Mouse (Mus musculus) layer of hippocampus, postnatal 14 days (tissue): ENCODE measurements at regions not wholly inside any gene's neighbourhood (a gene's known extent, or its start where the extent isn't known, plus 50 kb on each side); places are given as distances from the start of the nearest gene placed in this dataset.

ENCODE experiments used
- DNase-seq, 2 experiments: peaks; one replicate each; pipeline ENCODE4 v3.0.0; 2021 to 2022; ENCODE audit warnings: low spot score in 2 of 2, mixed read lengths in 1 of 2

GRCm38 (mm10) chr15:63724543-63725186 is 120.3 kb downstream of the Gsdmc2 start:
- no peak for DNase-seq

DNA sequence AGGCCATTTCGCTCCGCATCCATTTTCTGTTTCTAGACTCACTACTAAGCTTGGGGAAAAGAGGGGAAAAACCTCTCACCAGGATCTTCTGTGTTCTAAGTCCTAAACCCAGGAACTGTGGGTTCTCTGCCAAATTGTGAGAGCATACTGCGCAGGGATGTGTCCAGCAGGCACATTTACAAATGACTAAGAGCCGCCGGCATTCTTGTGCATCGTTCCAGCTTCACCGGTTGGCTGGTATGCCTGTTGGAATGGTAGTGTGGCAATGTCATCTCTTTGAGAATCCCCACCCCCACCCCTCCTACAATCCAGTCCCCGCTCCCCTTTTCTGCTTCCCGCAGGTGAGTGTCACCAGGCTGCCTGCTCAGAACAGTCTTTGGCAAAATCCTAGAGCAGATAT is 122.0 kb downstream of the Gsdmc2 start:
- no peak for DNase-seq

- DNase-seq: peak; percentile 14 to 26
Measured at GRCm38 (mm10) chr15:63721669-63722357, 123.2 kb downstream of the Gsdmc2 start.

DNA sequence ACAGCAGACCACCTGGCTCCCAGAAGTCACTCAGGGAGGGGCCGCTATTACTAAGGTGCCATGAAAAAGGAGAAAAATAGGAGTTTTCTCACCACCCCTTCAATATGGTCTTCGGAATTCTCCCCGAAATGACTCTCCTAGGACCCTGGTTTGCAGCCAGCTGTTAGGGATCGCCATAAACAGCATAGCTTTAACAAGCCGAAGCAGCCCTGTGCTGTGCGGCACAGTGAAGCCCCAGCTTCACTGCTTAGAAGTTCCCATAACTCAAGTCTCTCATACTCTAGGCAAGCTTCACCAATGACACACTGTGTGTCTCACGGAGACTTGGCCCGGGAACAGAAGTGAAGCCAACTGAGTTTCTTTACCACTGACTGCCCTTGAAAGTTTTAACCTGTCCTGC is 127.2 kb downstream of the Gsdmc2 start:
- DNase-seq: no peak

DNA sequence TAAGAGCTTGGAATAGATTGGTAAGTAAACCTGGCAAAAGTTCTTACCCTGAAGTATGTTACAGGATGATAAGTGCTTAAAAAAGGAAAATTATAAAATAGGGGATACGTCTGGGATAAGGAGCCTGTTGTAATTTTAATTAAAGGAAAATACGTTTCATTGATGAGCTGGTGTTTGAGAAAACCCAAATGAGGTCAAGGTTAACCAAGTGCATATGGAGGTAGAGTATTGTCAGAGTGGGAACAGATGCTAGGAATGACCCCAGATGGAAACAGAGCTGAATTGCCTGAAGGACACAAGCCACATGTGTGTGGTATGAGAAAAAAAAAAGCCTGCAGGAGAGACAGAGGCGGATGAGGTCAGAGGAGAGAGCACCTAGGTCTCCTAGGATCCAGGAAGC is 131.3 kb downstream of the Gsdmc2 start:
- DNase-seq: no peak

GRCm38 (mm10) chr15:63710381-63710780 is 134.6 kb downstream of the Gsdmc2 start:
- no peak for DNase-seq

DNA sequence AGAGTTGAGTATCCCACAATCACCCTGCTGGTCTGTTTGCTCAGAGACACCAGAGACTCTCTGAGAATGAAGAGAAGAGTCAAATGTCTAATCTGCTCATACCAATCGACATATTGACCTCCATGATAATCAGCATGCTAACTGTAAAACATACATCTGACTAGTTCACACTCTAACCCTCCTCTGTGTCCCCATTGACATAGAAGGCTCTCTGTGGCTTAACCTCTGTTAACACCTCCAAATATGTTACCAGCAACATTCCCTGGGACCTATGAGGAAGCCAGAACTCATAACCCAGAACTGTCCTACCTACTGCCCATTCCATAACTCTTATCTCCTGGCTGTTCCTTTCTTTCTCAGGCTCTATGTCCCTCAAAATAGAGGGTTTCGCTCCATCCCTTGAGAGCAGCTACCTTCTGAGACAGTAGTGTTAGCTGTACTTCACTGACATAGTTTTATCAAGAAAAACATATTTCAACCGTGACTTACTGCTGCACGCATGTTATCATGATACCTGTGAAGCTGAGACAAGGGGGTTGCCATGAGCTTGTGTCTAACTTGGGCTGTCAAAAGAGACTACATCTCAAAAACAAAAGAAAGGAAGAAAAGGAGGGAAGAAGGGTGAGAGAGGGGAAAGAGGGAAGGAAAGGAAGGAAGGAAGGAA is 135.6 kb downstream of the Gsdmc2 start:
- no peak for DNase-seq

- no peak for DNase-seq
Measured at GRCm38 (mm10) chr15:63704636-63705035, 140.3 kb downstream of the Gsdmc2 start.

DNA sequence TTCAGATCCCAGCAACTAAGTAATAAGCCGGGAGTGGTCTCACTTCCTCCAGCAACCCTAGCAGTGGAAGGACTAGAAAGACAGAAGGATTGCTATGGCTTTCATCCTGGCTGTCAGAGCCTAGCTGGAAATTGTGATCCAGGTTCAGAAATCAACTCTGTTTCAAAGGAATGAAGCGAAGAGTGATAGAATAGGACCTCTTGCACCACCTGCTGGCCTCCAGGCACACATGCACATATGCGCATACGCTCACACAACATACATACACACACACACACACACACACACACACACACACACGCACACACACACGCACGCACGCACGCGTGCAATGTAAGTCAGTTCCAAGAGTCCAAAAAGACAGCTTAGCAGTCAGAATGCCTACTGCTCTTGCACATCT is 147.1 kb downstream of the Gsdmc2 start:
- no peak for DNase-seq

DNA sequence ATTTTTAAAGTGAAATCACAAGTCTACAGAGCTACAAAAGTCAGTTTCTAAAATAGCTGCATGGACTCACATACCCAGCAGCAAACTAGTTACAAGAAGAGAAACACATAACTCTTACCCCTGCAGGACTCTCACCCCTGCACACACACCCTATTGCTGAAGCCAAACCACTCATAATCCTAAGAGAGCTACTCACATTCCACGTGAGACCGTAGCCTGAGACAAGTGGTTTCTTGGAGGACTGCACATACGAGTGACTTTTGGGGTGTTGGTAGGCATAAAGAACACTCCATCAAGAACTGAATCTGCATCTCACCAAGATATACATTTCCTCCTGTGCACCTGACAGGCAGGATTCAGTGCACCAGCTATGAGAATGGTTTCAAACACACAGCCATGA is 150.8 kb downstream of the Gsdmc2 start:
- no peak for DNase-seq

- DNase-seq: no peak
Measured at GRCm38 (mm10) chr15:63693561-63693960, 151.4 kb downstream of the Gsdmc2 start.

DNA sequence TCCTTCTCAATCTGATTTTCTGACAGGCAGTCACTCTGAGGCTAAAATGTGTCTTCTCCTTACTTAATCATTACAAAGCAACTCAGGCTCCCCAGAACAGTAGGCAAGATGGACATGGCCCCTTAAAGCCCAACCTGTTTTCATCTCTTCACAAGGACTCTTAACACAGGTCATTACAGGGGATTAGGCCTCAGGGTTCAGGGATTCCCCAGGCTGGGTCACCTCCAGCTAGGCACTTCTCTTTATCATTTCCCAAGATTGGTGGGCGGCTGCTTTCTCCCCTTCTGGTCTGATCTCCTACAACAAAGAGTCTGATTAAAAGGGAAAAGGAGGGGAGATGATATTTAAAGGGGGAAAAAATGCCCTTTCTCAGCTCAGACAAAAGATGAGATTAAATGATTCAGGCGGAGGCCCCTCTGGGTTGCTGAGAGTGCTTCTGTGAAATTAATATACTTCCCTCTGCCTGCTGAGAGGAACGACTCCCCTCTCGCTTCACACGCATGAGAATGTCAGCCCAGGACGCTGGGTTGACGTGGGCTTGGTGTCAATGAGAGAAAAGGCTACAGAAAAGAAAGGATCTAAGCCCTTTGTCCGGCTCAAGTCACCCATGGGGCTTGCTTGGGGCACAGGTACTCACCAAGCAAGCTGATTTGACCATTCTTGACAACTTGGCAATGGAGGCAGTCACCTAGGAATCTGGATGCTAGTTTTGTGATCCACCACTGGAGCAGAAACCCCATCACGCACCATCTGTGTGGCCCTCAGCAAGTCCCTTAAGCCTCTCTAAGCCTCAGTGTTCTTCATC is 152.3 kb downstream of the Gsdmc2 start:
- no peak for DNase-seq

GRCm38 (mm10) chr15:63689788-63690575 is 155.0 kb downstream of the Gsdmc2 start:
- no peak for DNase-seq

GRCm38 (mm10) chr15:63687852-63688251 is 157.1 kb downstream of the Gsdmc2 start:
- no peak for DNase-seq

GRCm38 (mm10) chr15:63686954-63687562 is 157.9 kb downstream of the Gsdmc2 start:
- DNase-seq: no peak

DNA sequence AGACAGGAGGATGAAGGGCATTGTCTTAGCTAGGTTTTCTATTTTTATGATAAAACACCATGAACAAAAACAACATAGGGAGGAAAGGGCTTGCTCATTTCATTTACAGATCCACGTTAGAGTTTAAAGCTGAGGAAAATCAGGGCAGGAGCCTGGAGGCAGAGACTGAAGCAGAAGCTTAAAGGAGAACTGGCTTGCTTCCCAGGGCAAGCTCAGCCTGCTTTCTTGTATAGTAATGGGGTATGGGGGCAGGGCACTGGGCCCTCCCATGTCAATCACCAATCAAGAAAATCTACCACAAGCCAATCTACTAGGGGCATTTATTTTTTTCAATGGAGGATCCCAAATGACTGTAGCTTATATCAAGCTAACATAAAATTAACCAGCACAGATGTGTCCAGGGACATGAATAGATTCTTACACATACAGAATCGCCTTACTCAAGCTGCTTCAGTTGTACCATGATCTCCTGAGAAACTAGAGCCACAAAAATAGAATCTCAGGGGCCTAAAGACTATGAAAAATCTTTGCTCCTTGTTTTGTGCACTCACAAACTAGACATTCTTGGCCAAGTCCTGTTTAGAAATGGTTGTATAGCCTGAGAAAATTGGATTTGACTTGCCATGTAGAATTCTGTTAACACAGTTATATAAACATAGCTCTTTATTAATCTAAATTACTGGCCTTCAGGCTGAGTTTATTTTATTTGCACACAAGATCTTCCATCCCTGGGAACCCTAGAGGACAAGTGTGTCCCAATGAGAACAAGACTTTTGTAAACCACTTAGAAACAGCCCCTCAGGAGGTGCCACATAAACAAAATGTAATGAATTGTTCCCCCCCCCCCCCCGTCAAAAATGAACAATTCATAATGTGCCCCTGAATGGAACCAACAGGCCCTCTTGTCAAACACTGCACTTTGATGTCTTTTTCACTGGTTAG is 164.7 kb downstream of the Gsdmc2 start:
- peak in 1 of 2 experiments; percentile 18 for DNase-seq

DNA sequence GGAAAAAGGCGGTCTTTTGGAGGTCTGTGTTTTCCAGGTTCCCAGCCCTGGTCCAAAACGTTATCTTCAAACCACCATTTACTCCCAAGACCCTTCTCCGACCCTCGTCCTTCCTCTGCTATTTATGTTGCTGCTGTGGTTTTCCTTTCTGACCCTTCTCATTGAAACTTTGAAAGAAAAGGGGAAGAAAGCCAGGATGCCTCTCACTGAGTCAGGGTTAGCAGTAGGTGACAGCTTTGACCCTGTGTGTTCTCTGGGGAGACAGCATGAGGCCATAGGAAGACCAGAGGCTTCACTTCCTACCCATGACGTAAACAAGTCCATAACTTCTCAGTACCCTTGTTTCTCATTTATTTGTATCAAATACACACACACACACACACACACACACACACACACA is 166.1 kb downstream of the Gsdmc2 start:
- DNase-seq: no peak

DNA sequence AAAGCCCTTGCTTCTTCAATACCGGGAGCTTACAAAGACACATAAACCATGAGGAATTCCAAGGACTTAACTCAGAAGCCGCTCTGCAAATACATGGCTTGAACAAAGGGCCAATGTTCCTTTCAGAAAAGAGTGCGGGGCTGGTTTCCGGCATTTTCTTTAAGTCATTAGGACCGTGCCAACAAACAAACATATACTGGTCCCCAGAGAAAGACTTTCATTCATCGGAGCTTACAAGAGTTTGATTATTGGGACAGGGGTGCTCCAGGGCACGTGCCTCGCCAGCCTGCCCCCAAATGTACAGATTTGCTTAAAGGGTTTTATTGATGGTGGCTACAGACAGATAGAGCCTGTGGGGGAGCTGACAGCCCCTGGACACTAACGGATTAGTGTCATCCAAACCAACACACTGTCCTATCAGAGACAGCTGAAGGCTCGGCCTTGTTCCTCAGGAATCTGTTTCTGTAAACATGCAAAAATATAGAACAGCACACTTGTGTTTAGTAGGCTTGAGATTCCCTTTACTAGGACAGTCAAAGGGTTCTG is 169.4 kb downstream of the Gsdmc2 start:
- no peak for DNase-seq

- DNase-seq: no peak
Measured at GRCm38 (mm10) chr15:63674404-63674803, 170.6 kb downstream of the Gsdmc2 start.
